Mouse (Mus musculus) embryo, embryonic 10 days (tissue): ENCODE results near the gene Rnft2.

Experiments used
- DNase-seq: peaks from one replicate; pipeline ENCODE4 v3.0.0-alpha.2; 2015; ENCODE audit warnings: low spot score

The Rnft2 gene

DNA sequence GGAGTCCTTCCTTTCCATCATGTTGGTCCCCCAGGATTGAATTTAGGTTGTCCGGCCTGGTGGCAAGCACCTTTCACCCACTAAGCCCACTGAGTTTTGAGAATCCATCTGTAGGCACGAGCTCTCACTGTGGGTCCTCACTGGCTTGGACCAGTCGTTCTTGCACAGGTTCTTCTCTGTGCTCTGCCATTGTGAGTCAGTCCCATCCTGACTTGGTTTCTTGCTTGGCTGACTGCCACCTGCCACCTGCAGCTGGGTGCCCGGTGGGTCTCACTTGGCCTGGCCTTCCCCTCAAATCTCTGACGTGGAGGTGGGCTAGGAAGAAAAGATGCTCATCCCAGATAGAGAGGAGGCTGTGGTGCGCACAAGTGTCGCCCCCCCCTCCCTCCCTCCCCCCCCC, 6.1 kb upstream of the Rnft2 start:
- no peak for DNase-seq

DNA sequence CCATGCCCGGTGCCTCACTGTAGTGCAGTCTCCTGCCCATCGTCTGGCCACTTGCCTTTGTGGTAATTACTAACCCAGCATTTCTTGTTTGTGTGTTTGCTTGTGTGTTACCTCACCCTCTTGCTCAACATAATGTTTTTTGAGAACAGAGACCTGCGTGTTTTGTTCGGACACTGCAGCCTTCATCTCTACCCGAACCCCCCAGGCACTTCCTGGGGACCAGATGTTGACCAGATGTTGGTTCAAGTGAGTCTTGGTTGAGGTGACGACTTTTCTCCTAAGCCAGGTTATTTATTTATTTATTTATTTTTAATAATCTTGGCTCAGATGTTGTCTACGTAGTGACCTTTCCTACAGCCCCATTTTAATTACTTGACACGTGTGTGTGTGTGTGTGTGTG, 2.5 kb upstream of the Rnft2 start:
- DNase-seq: no peak

DNA sequence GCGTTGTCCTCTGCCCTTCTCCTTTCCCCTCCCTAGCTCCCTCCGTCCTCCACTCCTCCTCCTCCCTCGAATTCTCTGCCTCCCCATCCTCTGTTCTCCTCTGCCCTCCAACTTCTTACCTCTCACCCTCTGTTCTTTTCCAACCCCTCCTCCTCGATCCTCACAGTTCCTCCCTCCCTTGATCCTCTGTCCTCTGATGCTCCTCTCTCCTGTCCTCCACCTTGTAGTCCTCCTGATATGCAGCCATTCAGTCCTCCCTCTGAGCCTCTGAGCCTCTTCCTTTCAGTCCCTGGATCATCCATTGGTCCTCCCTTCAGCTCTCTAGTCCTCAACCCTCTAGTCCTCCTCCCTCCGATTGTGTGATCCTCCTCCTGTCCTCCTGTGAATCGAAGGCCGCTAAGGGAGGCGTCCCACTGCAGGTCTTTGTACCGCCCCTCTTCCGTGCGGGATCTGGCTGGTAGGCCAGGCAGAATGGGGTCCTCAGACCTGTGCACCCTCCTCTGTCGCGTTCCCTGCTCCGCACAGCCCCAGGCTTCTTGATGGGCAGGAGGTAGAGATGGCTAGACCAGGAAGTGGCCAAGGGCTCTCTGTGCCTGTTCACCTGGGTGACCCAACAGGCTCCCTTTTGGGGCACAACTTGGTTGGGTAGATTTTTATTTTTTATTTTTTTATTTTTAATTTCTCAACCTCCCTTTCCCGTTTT, 841 bp upstream of the Rnft2 start:
- peak; percentile 12 for DNase-seq

DNA sequence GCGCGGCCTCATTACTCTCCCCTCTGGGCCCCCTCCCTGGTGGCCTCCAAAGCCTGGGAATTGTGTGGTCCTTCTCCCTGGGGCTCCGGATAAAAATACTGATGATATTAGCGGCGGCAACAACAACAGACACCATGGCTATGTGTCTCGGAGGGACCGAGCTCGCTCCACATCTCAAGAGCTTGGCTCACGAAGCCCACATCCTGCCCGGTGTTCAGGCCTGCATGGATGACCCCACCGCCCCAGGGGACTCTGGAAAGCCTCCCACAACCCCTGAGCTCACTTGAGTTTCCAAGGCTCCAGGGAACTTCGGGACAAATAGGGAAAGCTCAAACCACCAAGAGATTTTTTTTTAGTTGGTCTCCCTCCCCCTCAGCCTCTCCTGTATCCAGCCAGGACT, 5.2 kb downstream of the Rnft2 start:
- no peak for DNase-seq

DNA sequence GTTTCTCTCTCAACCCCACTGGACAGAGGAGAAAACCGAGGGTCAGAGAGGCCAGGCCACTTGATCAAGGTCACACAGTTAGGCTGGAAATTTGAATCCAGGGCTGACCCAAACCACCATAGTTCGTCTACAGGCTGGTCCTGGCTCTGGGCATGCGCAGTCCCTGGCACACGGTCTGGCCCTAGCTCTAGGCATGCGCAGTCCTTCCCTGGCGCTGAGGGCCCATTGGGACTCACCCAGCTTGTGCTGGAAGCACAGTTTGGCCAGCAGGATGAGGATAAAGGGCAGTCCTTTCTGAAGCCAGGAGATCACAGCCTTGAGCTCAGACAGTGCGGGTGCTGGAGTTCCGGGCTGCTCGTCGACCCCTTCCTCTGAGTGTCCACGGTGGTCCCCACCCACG, 8.0 kb downstream of the Rnft2 start:
- no peak for DNase-seq

DNA sequence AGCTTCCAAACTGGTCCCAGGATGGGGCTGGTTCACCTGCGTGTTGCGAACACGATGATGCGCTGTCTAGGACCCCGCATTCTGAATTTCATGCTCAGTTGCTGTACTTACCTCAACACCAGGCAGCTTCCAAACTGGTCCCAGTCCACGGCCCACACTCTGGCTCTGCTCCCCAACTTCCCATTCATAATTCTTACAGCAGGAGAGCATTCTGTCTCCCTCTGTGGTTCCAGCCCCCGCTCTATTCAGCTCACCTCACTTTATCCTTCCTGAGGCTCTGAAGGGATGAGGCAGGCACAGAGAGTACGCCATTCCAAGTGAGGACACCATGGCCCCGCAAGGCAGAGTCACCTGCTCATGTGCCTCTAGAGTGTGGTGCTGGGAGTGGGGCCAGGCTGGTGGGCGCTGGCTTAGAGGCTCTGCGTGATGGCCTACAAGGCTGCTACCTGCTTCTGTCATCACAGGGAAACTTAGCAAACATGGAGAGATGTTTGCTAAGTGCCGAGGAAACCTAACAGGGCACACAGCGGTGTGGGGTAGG, 14.8 kb downstream of the Rnft2 start:
- no peak for DNase-seq

DNA sequence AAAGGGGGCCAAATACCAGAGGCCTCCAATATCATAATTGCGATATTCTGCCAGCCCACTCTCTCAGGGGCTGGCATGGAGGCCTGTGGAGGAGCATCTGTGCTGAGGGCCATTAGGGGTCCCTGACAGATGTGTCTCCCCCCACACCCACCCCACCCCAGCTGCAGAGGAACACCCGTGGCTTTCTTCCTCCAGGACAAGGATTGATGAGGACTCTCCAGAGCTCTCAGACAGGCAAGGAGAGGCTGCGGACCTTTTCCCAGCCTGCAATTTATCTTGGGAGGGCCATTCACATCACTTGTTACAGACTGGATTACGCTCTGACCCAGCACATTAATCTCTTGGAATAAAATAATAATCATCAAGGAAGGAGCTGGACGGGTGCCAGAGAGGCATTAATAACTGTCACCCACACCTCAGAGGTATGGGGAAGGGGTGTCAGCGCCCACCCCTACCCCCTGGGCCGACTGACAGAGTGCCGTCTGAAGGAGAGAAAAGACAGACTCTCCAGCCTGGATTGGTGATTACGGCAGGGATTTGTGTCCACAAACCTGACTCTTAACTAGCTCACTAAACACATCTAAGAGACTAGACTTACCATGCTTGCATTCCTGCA, 21.7 kb downstream of the Rnft2 start:
- peak; percentile 14 for DNase-seq

DNA sequence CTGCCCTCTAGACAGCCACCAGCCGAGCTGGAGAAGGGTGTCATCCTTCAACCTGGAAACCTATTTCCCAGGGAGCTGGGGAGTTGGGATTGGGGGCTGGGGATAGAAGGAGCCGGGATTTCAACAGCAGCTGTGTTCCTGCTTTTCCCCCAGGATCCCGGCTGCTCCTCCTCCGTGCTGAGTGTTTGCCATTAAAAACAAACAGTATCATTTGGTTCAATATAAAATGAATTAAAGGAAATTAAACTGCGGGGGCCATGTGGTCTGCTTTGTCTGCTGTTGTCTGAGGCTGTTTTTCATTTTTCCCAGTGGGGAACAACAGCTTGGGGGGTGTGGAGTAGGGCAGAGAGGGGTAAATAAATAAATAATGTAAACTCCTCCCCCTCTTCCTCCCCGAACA, 27.5 kb downstream of the Rnft2 start:
- DNase-seq: no peak

DNA sequence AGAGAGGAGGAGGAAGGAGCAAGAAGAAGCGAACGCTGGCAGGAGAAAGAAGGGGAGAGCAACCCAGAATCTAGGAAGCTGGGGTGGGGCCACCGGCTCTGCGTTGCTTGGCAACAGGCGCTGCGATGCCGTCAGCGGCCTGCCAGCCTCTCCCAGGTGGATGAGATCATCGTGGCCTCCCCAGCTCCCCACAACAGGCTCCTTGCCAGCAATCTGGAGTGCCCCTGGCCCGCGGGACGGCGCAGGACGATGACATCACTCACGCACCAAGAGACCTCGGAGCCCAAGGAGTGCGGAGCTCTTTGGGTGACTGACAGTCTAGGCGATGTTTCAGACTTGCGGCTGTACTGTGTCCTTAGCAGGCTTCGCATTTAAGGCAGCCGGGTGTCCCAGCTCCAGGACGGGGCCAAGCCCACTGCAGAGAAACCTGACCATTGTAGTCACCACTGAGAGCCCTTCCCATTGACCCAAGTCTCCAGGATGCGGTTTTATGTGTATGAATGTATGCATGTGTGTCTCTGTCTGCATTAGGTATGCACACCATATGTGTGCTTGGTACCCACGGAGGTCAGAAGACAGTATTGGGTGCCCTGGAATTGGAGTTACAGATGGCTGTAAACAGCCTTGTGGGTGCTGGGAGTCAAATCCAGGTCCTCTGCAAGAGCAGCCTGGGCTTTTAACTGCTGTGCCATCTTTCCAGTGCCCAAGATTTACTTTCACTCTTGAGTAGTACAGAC, 30.3 kb downstream of the Rnft2 start:
- DNase-seq: peak; percentile 77

DNA sequence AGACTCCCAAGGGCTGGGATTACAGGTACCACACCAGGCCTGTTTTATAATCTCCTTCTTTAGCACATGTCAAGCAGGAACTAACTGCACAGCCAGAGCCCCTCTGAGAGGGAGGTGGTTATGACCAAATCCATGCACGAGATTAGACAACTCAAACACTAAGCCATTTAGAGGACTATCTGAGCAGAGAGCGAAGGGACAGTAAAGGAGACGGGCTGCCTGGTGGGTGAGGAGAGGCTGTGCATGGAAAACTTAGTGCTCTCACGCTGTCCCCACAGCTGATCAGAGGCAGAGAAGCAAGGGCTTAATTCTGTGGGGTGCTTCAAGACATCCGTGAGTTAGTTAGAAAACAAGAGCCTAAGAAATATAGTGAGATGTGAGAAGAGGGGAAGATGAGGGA, 30.9 kb downstream of the Rnft2 start:
- DNase-seq: no peak

DNA sequence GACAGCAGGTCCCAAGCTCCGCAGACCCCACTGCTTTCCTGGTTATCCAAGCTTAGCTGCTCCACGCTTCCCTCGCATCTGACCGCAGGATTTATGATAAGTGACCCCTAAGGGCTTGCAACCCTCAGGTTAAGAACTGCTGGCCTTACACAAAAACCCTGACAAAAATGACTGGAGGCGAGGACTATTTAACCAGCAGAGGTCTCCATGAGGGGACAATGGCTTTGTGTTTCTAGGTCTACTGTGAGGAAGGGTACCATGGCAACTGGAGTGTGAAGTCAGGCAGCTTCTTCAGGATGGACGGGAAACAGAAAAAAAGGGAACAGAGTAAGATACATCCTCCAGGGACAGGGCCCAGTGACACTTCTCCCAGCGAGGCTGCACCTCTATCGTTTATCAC, 39.1 kb downstream of the Rnft2 start:
- peak; percentile 59 for DNase-seq

DNA sequence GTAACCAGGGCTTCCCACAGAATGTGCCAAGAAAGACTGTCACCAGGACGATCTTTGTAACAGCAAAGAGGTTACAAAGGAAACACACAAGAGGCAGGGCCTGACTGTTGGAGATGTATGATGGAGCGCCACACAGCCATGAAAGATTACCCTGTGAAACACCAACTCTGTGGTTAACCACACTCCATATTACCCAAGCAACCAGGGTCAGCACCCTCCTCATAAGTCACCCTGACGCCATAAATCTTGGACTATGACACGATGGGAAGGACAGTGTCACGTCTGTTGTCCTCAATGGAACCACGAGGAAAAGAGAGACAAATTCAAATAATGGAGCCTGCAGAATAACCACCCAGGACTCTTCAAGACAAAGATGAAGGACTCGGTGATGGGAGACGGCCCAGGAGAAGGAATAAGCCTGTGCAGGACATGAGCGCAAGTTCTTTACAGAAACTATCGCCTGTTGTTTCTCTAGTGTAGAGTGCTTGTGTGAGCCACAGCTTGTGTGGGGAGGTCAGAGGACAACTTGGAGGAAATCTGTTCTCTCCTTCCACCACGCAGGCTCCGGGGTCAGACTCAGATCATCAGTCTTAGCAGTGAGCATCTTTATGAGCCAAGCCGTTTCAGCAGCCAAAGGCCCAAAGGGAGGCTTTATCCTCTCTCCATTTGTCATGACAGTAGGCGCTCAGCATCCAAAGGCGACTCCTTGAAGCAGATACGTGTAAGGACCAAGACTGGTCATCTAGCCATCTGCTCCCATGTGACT, 40.1 kb downstream of the Rnft2 start:
- peak; percentile 48 for DNase-seq

DNA sequence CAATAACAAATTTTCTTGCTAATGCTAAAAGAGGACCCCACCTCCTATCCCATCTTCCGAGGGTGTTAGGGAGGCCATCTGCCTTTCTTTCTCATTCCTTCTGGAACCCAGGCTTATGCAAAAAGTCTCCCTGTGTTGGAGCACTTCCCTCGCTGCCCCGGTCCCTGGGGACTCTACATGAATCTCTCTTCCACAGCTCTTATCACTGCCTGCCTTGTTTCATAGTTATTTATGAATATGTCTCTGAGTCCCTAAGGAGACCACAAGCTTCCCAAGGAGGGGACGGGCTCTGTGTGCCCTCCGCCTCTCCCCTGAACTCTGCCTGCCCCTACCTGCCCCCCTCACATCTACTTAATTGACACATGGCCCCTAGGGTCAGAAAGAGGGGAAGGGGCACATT, 45.2 kb downstream of the Rnft2 start:
- no peak for DNase-seq

DNA sequence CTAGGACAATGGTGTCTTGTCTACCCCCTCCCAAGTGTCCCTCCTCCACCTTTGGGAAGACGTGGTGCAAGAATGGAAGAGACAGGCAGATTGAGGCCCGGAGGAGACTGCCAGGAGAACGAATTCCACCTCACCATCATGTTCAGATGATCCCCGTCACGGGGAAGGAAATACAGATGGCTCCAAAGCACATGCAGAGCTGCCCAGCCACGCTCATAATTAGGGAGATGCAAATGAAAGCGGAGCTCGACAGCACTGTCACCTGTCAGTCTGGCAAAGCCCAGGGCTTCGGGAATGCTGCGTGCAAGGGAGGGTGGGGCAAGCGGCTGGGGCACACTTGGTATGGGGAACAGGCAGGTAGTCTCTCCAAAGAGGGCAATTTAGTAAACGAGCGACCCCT, 47.5 kb downstream of the Rnft2 start:
- DNase-seq: no peak

DNA sequence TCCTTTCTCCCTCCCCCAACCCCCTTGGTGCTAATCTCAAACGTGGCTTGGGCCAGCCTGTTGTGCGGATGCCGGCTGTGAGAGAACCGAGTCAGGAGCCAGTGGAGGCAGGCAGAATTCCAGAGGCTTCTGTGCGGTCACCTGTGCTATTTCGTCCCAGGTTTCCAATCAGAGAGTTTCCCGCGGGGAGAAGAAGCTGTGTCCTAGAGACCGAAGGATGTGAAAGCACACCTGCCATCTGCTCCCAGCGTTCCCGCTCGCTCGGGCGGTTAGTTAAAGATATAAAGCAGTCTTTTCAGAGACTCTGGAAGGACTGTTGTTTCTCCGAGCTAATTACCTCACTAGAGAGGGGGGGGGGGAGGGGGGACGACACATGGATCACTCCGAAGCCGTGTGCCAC, 52.7 kb downstream of the Rnft2 start:
- DNase-seq: no peak

DNA sequence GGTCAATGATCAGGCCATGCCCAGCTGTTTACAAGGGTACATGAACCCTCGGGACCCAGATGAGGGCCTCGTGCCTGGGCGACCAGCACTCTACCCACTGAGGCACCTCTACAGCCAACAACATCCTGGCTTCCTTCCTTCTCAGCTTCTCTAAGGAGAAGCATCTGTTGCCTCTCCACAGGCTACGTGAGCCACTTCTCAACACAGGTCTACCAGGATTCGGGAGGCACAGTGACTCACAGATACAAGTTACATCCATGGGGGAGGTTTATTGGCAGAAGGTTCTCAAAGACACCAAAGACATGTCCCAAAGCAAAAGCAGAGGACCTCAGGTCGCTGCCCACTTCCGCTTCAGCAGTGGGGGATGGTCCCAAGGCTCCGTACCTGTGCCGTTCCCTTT, 54.4 kb downstream of the Rnft2 start:
- no peak for DNase-seq

DNA sequence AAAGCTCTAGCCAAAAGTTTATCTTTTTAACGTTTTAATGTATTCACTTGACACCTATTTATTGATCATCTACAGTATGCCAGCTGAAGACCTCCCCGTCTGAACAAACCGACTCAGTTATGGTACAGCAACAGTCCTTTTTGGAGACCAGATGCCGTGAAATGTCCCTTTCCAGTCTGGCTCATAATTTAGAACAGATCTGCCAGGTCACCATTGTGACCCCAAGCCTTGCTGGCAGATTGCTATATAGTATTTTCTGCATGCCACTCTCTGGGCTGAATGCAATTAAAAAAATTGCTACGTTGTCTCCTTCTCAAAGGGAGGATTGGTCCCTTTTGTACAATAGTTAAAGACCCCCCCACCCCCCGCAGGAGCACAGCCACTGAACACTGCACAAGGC, 56.6 kb downstream of the Rnft2 start:
- DNase-seq: peak; percentile 39

DNA sequence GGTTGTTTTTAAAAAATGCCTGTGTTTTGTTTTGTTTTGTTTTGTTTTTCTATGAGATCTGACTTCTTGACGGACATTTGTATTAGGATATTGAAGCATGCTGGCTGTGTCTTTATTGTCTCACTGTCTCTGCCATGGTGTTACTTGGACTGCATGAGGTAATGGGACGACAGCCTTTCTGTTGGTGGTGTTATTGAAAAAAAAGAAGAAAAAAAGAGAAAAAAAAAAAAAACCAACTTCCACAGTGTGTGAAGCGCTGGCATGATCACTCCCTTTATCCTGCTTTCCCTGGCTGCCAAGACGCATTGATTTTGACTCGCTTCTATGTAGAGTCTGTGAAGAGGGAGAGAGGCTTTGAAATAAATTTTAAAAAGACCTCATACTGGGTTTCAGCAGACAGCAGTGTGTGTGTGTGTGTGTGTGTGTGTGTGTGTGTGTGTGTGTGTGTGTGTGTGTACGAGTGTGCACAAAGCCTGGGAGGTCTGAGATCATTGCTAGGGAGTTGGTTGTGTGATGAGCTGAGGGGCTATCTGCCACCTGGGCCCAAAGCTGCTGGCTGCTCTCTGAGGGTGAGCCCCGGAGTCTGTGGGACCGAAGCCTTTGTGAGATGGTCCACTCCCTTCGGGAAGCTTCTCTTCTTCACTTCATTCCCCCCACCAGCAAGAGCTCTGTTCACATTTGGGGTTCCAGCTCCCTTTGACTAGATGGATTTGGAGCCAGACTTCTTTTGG, 57.8 kb downstream of the Rnft2 start:
- DNase-seq: no peak

DNA sequence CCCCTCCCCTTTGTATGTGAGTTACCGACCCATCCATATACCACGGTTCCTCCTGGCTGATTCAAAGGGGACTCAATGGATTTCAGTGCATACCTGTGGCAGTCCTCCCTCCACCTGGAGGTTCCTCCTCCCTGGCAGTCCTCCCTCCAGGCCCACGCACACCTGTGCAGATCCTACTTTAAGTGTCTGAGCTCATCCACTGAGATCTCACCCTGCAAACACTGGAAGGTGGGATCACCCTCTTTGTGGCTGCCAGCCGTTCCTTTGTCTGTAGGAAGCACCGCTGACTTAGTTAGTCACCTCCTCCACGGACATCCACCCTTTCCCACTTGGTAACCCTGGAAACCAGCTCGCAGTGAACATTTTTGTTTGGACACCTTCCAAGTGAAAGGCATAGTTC, 67.3 kb downstream of the Rnft2 start:
- no peak for DNase-seq

DNA sequence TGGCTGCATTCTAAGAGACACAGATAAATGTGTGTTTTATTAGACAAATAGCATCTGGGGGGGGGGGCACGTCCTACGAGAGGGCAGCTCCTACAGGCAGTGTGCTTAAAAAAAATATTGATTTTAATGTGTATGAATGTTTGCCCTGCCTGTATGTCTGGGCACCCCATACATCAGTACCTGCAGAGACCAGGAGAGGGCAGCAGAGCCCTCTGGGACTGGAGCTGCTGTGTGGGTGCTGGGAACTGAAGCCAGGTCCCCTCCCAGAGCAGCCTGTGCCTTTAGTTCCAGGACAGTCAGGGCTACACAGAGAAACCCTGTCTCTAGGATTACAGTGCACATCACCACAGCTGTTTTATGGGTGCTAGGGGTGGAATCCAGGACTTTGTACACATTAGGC, 69.8 kb downstream of the Rnft2 start:
- DNase-seq: no peak

DNA sequence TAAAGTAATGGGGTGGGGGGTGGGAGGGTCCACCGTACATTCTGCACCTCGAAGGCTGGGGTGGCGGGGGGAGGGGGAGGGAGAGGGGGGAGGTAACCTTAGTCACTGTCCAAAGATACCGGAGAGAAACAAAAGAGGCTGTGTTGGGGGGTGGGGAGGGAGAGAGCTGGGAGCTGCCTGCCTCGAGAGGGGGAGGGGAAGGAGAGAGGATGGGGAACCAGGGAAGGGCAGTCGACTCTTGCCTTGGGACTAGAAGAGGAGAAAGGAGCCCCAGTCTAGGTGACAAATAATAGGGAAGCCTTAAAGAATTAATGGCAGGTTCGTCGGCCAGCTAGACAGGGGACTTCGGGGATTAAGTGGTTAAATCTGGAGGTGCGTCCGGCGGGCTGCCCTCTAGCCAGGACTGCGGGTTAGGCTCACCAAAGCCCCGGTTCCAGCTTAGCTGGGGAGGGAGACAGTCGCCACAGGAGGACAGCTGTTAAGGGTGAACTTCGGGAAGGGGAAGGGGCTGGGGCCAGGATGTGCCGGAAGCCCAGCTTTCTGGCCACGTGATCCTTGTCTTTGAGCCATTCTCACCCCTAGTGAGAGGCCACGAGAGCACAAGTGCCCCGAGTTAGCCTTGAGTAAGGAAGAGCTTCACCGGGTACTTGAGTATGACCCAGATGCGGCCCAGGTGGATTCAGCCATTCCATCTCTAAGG, 70.5 kb downstream of the Rnft2 start:
- peak; percentile 58 for DNase-seq
